Mouse (Mus musculus): ENCODE measurements at regions not wholly inside any gene's neighbourhood (a gene's known extent, or its start where the extent isn't known, plus 50 kb on each side); places are given as distances from the start of the nearest gene placed in this dataset.

- no peak for DNase-seq (ENCODE audit: low read depth, low spot score)
Observed at GRCm38 (mm10) chr4:134990651-134991050, 60.0 kb downstream of the Syf2 start.

GRCm38 (mm10) chr4:134993526-134994122, 62.9 kb downstream of the Syf2 start:
- no peak for DNase-seq (ENCODE audit: low read depth, low spot score)

GRCm38 (mm10) chr4:134994205-134994604, 63.5 kb downstream of the Syf2 start:
- DNase-seq (ENCODE audit: low read depth, low spot score), result no peak

GRCm38 (mm10) chr4:134994648-134995047, 64.0 kb downstream of the Syf2 start:
- DNase-seq (ENCODE audit: low read depth, low spot score), result no peak

GRCm38 (mm10) chr4:134995052-134995451, 64.4 kb downstream of the Syf2 start:
- no peak for DNase-seq (ENCODE audit: low read depth, low spot score)

GRCm38 (mm10) chr4:134996121-134996520, 65.4 kb downstream of the Syf2 start:
- no peak for DNase-seq (ENCODE audit: low read depth, low spot score)

GRCm38 (mm10) chr4:134997461-134998434, 67.0 kb downstream of the Syf2 start:
- DNase-seq (ENCODE audit: low read depth, low spot score), result no peak

- DNase-seq (ENCODE audit: low read depth, low spot score), result no peak
Observed at GRCm38 (mm10) chr4:134998928-134999658, 68.4 kb downstream of the Syf2 start.

GRCm38 (mm10) chr4:135002091-135002925, 71.6 kb downstream of the Syf2 start:
- no peak for DNase-seq (ENCODE audit: low read depth, low spot score)

- no peak for DNase-seq (ENCODE audit: low read depth, low spot score)
Observed at GRCm38 (mm10) chr4:135011365-135011764, 80.7 kb downstream of the Syf2 start.

- no peak for DNase-seq (ENCODE audit: low read depth, low spot score)
Observed at GRCm38 (mm10) chr4:135012945-135013344, 82.2 kb downstream of the Syf2 start.

GRCm38 (mm10) chr4:135013932-135014331, 83.2 kb downstream of the Syf2 start:
- no peak for DNase-seq (ENCODE audit: low read depth, low spot score)

- DNase-seq (ENCODE audit: low read depth, low spot score), result no peak
Observed at GRCm38 (mm10) chr4:135018018-135018417, 87.3 kb downstream of the Syf2 start.

- DNase-seq (ENCODE audit: low read depth, low spot score), result no peak
Observed at GRCm38 (mm10) chr4:135019120-135019519, 88.4 kb downstream of the Syf2 start.

GRCm38 (mm10) chr4:135020262-135020991, 89.7 kb downstream of the Syf2 start:
- DNase-seq (ENCODE audit: low read depth, low spot score), result no peak

GRCm38 (mm10) chr4:135023200-135023599, 92.5 kb downstream of the Syf2 start:
- DNase-seq (ENCODE audit: low read depth, low spot score), result no peak

- no peak for DNase-seq (ENCODE audit: low read depth, low spot score)
Observed at GRCm38 (mm10) chr4:135025802-135026201, 94.7 kb upstream of the Runx3 start.

GRCm38 (mm10) chr4:135027136-135027535, 93.3 kb upstream of the Runx3 start:
- DNase-seq (ENCODE audit: low read depth, low spot score), result no peak

- no peak for DNase-seq (ENCODE audit: low read depth, low spot score)
Observed at GRCm38 (mm10) chr4:135029723-135030122, 90.7 kb upstream of the Runx3 start.

- no peak for DNase-seq (ENCODE audit: low read depth, low spot score)
Observed at GRCm38 (mm10) chr4:135032461-135032860, 88.0 kb upstream of the Runx3 start.

- no peak for DNase-seq (ENCODE audit: low read depth, low spot score)
Observed at GRCm38 (mm10) chr4:135033302-135033701, 87.2 kb upstream of the Runx3 start.
